Mouse (Mus musculus): ENCODE measurements around the gene Gstt3. TPM values are rescaled to one million over a fixed set of nuclear protein-coding genes. Genes with fewer than 3 reads are reported as not detected.
A peak's percentile ranks its signal among the peaks of the same experiment; 100 is the strongest.
"Not testable (repeated sequence)": the region's sequence is repeated elsewhere in the genome, so short reads cannot be mapped to it uniquely, and the experiment has no call there.

Gstt3 gene
- polyA plus RNA-seq, 1 experiment from 2014 or later: 1.2 TPM

DNA sequence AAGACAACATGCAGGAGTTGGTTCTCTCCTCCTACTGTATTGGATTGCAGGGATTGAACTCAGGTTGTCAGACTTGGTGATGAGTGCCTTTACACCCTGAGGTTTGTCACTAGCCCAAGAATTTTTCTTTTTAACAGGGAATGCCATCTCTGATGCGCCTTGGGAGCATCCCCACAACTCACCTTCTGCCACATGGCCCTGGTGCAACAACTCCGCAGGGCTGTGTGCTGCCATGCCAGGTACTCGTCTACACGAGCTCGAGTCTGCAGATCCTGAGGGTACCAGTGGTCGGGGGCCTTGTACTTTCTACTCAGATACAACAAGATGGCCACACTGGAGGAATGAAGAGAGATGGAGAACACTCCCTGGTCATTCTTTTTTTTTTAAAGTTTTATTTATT lies 4.7 kb downstream of the Gstt3 start:
- H3K27ac ChIP-seq (replicated peaks): no peak overlapping the region
- H3K4me1 ChIP-seq (replicated peaks): peaks cover 21% of the 10 kb centered on the region
- no peaks in the 10 kb centered on the region for H3K9me3 ChIP-seq
- H3K36me3 ChIP-seq: no peaks in the 10 kb centered on the region
- H3K27me3 ChIP-seq: peaks cover 40% of the 10 kb centered on the region
- no peak overlapping the region for H3K4me3 ChIP-seq
- H3K4me2 ChIP-seq: no peak overlapping the region
- no peak overlapping the region for H3K9ac ChIP-seq
- ATAC-seq (ENCODE audit: low FRiP score, low read depth): no peak
- 89% methylated on average over 6 of the region's 6 CpGs for WGBS

- H3K27me3 ChIP-seq: peaks cover 20% of the 10 kb centered on the region
- no peaks in the 10 kb centered on the region for H3K9me3 ChIP-seq
- no peaks in the 10 kb centered on the region for H3K36me3 ChIP-seq
- WGBS: 94% methylated on average over 9 of the region's 9 CpGs
- no peak for ATAC-seq (ENCODE audit: low FRiP score, low read depth)
- no peak overlapping the region for H3K4me3 ChIP-seq
- peaks cover 9% of the 10 kb centered on the region for H3K4me1 ChIP-seq (replicated peaks)
- no peak overlapping the region for H3K9ac ChIP-seq
- H3K4me2 ChIP-seq: no peak overlapping the region
- H3K27ac ChIP-seq (replicated peaks): no peak overlapping the region
Observed at GRCm38 (mm10) chr10:75774587-75774986, 6.6 kb downstream of the Gstt3 start.

DNA sequence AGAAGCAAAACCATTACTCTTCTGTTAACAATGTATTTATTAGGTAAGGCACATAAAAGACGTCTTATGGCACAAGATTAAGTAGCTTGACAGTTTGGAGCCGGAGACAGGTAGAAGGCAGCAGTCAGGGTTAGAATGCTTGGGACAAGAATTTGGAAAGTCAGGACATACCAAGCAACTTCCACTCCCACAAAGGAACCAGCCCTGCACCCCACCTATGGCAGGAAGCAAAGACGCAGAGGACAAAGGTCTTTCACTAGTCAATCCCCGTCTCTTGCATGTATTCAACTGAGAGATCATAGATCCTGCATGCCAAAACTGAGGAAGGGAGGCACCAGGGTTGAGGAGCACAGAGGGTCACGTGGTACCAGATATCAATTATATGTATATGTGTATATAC lies 7.1 kb downstream of the Gstt3 start:
- Histone ChIP-seq H3K4me2 (no peak overlapping the region), H3K9ac (no peak overlapping the region), H3K27ac (replicated peaks) (no peak overlapping the region), H3K4me1 (replicated peaks) (peaks cover 9% of the 10 kb centered on the region), H3K36me3 (no peaks in the 10 kb centered on the region), H3K9me3 (no peaks in the 10 kb centered on the region), H3K27me3 (peaks cover 15% of the 10 kb centered on the region), H3K4me3 (no peak overlapping the region)
- 95% methylated on average over 5 of the region's 5 CpGs for WGBS
- no peak for ATAC-seq (ENCODE audit: low FRiP score, low read depth)

DNA sequence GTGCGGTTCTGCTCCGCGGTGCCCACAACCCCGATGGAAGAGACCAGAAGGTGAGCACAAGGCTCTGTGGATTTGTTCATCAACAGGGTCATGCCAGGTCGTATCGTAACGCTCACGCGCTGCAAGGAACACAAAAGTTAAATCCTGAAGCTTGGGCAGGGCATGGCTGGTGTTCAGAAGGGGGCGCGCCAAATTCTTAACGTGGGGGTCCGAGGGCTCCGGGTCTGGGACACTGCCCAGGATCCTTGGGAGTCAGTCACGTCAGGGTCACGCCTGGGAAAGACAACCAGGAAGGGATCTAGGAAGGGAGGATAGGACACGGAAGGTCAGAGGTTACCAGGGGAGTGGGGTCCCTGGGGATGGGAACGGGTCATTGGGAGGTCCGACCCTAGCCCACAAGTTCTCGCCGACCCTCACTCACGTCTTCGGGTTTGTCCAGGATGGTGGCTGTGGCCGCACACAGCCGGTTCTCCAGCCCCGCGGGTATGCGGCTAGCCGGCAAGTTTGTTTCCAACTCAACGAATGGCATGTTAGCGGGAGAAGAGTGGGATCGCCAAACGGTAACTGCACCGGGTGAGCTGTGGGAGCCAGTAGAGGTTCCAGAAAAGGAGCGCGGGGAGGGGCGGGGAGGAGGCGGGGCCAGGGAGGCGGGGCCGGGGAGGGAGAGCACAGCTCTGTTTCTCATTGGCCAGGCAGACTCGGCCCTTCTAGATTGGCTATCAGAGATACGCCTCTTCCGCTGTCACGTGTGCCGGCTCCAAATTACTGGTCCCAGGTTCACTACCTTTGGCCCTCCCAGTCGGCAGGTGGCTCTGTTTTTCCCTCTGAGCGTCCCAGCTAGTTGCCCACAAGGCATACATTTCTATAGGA lies 8.2 kb downstream of the Gstt3 start, which contains the start of gene Ddt:
Gene Ddt, minus strand, starts transcription at position 620 of the 870 bp plus-strand sequence.
- Histone ChIP-seq H3K4me1 (replicated peaks) (peaks cover 9% of the 10 kb centered on the region), H3K9me3 (no peaks in the 10 kb centered on the region), H3K4me3 (peak within 1 kb of the TSS; percentile 66), H3K9ac (peak within 1 kb of the TSS; percentile 59), H3K4me2 (peak within 1 kb of the TSS; percentile 98), H3K27me3 (peaks cover 8% of the 10 kb centered on the region; the same call in 1 of the 2 replicates), H3K36me3 (no peaks in the 10 kb centered on the region), H3K27ac (replicated peaks) (no peak within 1 kb of the TSS; the same call in 1 of the 2 replicates)
- under 1% methylated on average over 47 of the region's 47 CpGs for whole genome bisulfite sequencing
- peak; percentile 97 for ATAC-seq (ENCODE audit: low FRiP score, low read depth)

GRCm38 (mm10) chr10:75767756-75768155 lies 13.5 kb downstream of the Gstt3 start:
- H3K27me3 ChIP-seq; ATAC-seq (ENCODE audit: low FRiP score, low read depth); H3K4me2 ChIP-seq; H3K36me3 ChIP-seq; H3K4me3 ChIP-seq; H3K9me3 ChIP-seq; H3K27ac ChIP-seq (replicated peaks); H3K9ac ChIP-seq: not testable (repeated sequence)
- 44% methylated on average over 5 of the region's 5 CpGs for WGBS
- H3K4me1 ChIP-seq (replicated peaks): peaks cover 18% of the 10 kb centered on the region

- Histone ChIP-seq H3K9ac (no peak overlapping the region), H3K4me3 (no peak overlapping the region), H3K27ac (replicated peaks) (no peak overlapping the region), H3K9me3 (no peaks in the 10 kb centered on the region), H3K27me3 (no peaks in the 10 kb centered on the region), H3K36me3 (peaks cover under 1% of the 10 kb centered on the region; the same call in 1 of the 2 replicates), H3K4me1 (replicated peaks) (peaks cover 17% of the 10 kb centered on the region), H3K4me2 (no peak overlapping the region)
- ATAC-seq (ENCODE audit: low FRiP score, low read depth): no peak
- WGBS: 90% methylated on average over 6 of the region's 6 CpGs
Observed at GRCm38 (mm10) chr10:75766856-75767255, 14.4 kb downstream of the Gstt3 start.

GRCm38 (mm10) chr10:75764519-75765473 lies 16.4 kb downstream of the Gstt3 start:
- Histone ChIP-seq H3K4me1 (replicated peaks) (peaks cover 21% of the 10 kb centered on the region), H3K9ac (peak overlapping the region; percentile 37), H3K36me3 (peaks cover 7% of the 10 kb centered on the region; the same call in 1 of the 2 replicates), H3K27me3 (no peaks in the 10 kb centered on the region), H3K4me2 (peak overlapping the region; percentile 84), H3K27ac (replicated peaks) (peak overlapping the region; percentile 85), H3K4me3 (peak overlapping the region; percentile 99), H3K9me3 (no peaks in the 10 kb centered on the region)
- peak; percentile 7 for ATAC-seq (ENCODE audit: low FRiP score, low read depth)
- WGBS: 1% methylated on average over 27 of the region's 27 CpGs

DNA sequence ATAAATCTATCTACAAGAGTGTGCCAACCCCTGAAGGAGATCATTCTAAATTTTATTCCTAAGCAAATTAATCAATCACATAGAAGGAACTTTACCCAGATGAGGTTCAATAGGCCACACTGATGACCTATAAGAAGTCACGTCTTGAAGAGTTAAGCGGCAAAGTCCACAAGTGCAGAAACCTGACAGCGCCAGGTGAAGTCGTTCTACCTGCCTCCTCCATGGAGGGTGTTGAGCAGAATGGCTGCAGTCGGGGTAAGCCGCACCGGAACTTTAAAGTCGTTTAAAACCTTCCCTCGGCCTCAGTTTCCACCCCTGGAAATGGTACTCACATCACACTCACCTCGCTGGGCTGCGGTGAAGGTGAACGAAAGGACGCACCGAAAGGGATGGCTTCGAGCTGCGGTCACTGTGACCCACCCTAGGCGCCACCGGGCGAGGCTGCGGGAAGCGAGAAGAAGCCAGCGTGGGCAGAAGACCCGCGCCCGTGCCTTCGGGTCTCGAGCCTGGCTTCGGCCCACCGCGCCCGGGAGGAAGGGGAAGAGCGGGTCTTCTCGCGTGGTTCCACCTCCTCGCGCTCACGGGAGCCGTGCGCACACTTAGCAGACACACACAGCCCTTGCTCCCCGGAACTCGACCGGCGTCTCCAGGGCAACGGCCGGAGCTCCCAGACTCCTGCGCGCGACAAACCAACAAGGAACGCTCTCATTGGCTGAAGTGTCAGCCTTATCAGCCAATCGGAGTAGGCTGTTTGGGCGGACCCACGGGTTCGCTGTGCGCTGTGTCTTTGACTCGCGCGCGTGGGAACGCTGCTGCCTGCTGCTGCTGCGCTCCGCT lies 17.3 kb downstream of the Gstt3 start, which contains the start of gene Cabin1:
Gene Cabin1, minus strand, starts transcription at position 660 of the 837 bp plus-strand sequence.
- WGBS: under 1% methylated on average over 57 of the region's 61 CpGs

GRCm38 (mm10) chr10:75762413-75762812 lies 18.8 kb downstream of the Gstt3 start:
- Histone ChIP-seq H3K4me3 (peak overlapping the region; percentile 12; the same call in 1 of the 2 replicates), H3K9me3 (no peaks in the 10 kb centered on the region), H3K4me2 (peak overlapping the region; percentile 84), H3K27me3 (no peaks in the 10 kb centered on the region), H3K27ac (replicated peaks) (no peak overlapping the region), H3K36me3 (peaks cover 12% of the 10 kb centered on the region; the same call in 1 of the 2 replicates), H3K9ac (0 out of 2 replicates have a peak overlapping the region, but pooled peaks have one; percentile 29), H3K4me1 (replicated peaks) (peaks cover 21% of the 10 kb centered on the region)
- no peak for ATAC-seq (ENCODE audit: low FRiP score, low read depth)
- WGBS: over 99% methylated on average over 3 of the region's 3 CpGs

More for the DNA sequence above, 17.3 kb downstream of the Gstt3 start, which contains the start of gene Cabin1:
- ATAC-seq (ENCODE audit: low FRiP score, low read depth): peak; percentile 99
- Histone ChIP-seq H3K27me3 (no peaks in the 10 kb centered on the region), H3K9ac (peak within 1 kb of the TSS; percentile 92), H3K9me3 (no peaks in the 10 kb centered on the region), H3K4me1 (replicated peaks) (peaks cover 21% of the 10 kb centered on the region), H3K27ac (replicated peaks) (peak within 1 kb of the TSS; percentile 85), H3K4me2 (peak within 1 kb of the TSS; percentile 84), H3K4me3 (peak within 1 kb of the TSS; percentile 99), H3K36me3 (peaks cover 7% of the 10 kb centered on the region; the same call in 1 of the 2 replicates)

- Histone ChIP-seq H3K9me3 (no peaks in the 10 kb centered on the region), H3K27ac (replicated peaks) (no peak overlapping the region), H3K36me3 (peaks cover 12% of the 10 kb centered on the region; the same call in 1 of the 2 replicates), H3K9ac (no peak overlapping the region), H3K4me3 (no peak overlapping the region), H3K4me1 (replicated peaks) (peaks cover 21% of the 10 kb centered on the region), H3K4me2 (no peak overlapping the region), H3K27me3 (no peaks in the 10 kb centered on the region)
- 99% methylated on average over 3 of the region's 3 CpGs for WGBS
- no peak for ATAC-seq (ENCODE audit: low FRiP score, low read depth)
Observed at GRCm38 (mm10) chr10:75760311-75760710, 20.9 kb downstream of the Gstt3 start.

DNA sequence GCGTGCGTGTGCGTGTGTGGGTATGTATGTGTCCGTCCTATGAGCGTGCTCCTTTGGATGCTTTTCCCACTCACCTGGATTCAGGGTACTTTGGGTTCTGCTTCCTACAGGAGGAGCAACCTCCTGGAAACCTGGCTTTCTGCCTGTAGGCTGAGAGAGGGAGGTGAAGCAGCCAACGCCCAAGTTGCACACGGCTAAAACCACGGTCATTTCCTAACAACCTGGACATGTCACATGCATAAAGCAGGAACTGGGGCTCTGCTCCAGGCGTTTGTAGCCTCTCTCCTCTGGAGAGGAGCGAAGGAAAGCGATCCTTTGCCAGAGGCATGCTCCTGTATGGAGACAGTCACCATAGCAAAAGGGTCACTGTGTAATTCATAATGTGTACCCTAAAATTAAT lies 24.5 kb downstream of the Gstt3 start:
- Histone ChIP-seq H3K27ac (replicated peaks) (no peak overlapping the region), H3K36me3 (peaks cover 38% of the 10 kb centered on the region)

More for the DNA sequence above, 24.5 kb downstream of the Gstt3 start:
- 97% methylated on average over 11 of the region's 11 CpGs for WGBS
- Histone ChIP-seq H3K9ac (no peak overlapping the region), H3K27me3 (no peaks in the 10 kb centered on the region), H3K4me1 (replicated peaks) (peaks cover 3% of the 10 kb centered on the region; the same call in 1 of the 2 replicates), H3K9me3 (no peaks in the 10 kb centered on the region), H3K4me3 (no peak overlapping the region), H3K4me2 (no peak overlapping the region)
- no peak for ATAC-seq (ENCODE audit: low FRiP score, low read depth)

Data from hindbrain, embryonic 15.5 days (tissue).